Mouse (Mus musculus): ENCODE data around the gene Hist2h4. TPM values are rescaled to one million over a fixed set of nuclear protein-coding genes. Genes with fewer than 3 reads are reported as not detected.
"Not testable (repeated sequence)": the region's sequence is repeated elsewhere in the genome, so short reads cannot be mapped to it uniquely, and the experiment has no call there.

Gene Hist2h4
- polyA plus RNA-seq, 1 experiment from 2014 or later = 8.7 TPM

DNA sequence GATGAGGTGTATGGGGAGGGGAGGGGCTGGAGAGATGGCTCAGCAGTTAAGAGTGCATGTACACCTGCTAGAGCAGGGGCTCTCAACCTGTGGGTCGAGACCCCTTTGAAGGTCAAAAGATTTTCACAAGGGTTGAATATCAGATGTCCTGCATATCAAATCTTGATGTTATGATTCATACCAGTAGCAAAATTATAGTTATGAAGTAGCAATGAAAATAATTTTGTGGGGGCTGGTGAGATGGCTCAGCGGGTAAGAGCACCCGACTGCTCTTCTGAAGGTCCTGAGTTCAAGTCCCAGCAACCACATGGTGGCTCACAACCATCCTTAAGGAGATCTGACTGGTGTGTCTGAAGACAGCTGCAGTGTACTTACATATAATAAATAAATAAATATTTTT is 27.6 kb upstream of the Hist2h4 start:
- WGBS = 88% methylated on average over 3 of the region's 3 CpGs
- not testable (repeated sequence) for H3K9ac ChIP-seq; H3K4me1 ChIP-seq; ATAC-seq (ENCODE audit: insufficient number of reproducible peaks, low FRiP score, low TSS enrichment, low read depth); H3K27ac ChIP-seq (replicated peaks); H3K4me2 ChIP-seq (replicated peaks); H3K4me3 ChIP-seq (replicated peaks); H3K27me3 ChIP-seq; H3K36me3 ChIP-seq; H3K9me3 ChIP-seq (replicated peaks)

DNA sequence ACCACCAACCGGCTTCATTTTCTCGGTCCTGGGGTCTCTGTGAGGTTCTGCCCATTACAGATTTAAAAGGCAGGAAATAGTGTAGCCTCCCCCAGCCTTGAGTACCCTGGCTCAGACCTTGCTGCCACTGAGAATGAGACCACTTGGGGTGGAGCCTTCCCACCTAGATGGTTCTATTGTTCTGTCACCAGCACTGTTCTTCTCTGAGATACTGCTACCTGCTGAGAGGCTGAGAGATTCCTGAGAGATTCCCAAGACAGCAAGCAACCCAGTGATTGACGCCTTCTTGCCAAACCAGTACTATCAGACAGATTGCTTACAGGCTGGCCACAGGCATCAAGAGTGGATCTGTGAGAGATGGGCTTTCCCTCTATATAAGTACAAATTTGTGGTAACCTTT is 26.1 kb upstream of the Hist2h4 start:
- H3K4me3 ChIP-seq (replicated peaks) = no peak overlapping the region
- no peak overlapping the region for H3K9ac ChIP-seq
- H3K27ac ChIP-seq (replicated peaks) = no peak overlapping the region
- no peaks in the 10 kb centered on the region for H3K9me3 ChIP-seq (replicated peaks)
- no peaks in the 10 kb centered on the region for H3K36me3 ChIP-seq
- H3K4me2 ChIP-seq (replicated peaks) = no peak overlapping the region
- ATAC-seq (ENCODE audit: insufficient number of reproducible peaks, low FRiP score, low TSS enrichment, low read depth) = no peak
- 69% methylated on average over 3 of the region's 3 CpGs for WGBS
- H3K4me1 ChIP-seq = 0 out of 2 replicates have a peak, but pooled peaks cover 2% of the 10 kb centered on the region
- H3K27me3 ChIP-seq = no peaks in the 10 kb centered on the region

- not testable (repeated sequence) for H3K4me3 ChIP-seq (replicated peaks); H3K36me3 ChIP-seq; H3K4me2 ChIP-seq (replicated peaks); H3K4me1 ChIP-seq; ATAC-seq (ENCODE audit: insufficient number of reproducible peaks, low FRiP score, low TSS enrichment, low read depth); H3K9me3 ChIP-seq (replicated peaks); H3K9ac ChIP-seq; H3K27ac ChIP-seq (replicated peaks)
- peaks cover 14% of the 10 kb centered on the region for H3K27me3 ChIP-seq
- 88% methylated on average over 11 of the region's 11 CpGs for WGBS
These were observed 24.2 kb upstream of the Hist2h4 start for GRCm38 (mm10) chr3:96287334-96287733.

DNA sequence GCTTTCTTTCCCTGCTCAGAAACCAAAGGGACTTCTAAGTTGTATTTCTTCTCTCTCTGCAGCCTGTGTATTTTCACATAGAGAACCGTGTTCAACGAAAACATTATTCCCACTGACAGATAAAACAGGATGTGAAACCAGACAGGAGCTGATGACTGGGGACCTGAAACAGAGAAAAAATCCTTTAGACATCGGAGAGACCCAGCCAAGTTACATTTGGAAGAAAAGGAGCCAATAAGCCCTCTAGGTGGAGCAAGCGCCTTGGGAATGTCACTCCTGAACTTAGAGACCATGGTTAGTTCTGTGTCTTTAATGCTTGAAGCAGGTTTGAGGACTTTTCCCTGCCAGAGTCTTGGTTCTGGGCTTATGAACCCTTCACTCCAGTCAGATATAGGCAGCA is 21.3 kb upstream of the Hist2h4 start:
- no peak for ATAC-seq (ENCODE audit: insufficient number of reproducible peaks, low FRiP score, low TSS enrichment, low read depth)
- no peak overlapping the region for H3K4me3 ChIP-seq (replicated peaks)
- peaks cover 9% of the 10 kb centered on the region; the same call in 1 of the 2 replicates for H3K4me1 ChIP-seq
- H3K9ac ChIP-seq = no peak overlapping the region
- H3K36me3 ChIP-seq = no peaks in the 10 kb centered on the region
- no peaks in the 10 kb centered on the region for H3K9me3 ChIP-seq (replicated peaks)
- peaks cover 14% of the 10 kb centered on the region for H3K27me3 ChIP-seq
- 0 out of 2 replicates have a peak overlapping the region, but pooled peaks have one; percentile 17 for H3K4me2 ChIP-seq (replicated peaks)
- 16% methylated on average over 4 of the region's 4 CpGs for WGBS
- H3K27ac ChIP-seq (replicated peaks) = no peak overlapping the region

DNA sequence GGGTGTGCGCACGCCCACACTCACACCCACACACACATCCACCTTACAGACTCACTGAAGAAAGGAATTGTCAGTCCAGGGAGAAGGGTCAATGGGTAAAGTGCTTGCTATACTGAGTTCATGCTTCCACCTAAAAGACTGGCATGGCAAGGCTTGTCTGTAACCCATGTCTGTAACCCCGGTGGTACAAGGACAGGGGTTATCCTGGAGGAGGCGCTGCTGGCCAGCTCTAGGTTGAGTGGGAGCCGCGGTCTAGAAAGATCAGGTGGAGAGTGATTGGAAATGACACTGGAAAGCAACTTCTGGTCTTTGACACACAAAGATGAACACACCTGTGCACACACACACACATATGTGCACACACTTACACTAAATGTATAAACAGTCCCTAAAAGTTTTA is 17.5 kb upstream of the Hist2h4 start:
- Histone ChIP-seq H3K27ac (replicated peaks) (no peak overlapping the region), H3K4me3 (replicated peaks) (no peak overlapping the region), H3K36me3 (no peaks in the 10 kb centered on the region), H3K4me2 (replicated peaks) (no peak overlapping the region), H3K27me3 (peaks cover 14% of the 10 kb centered on the region), H3K9me3 (replicated peaks) (no peaks in the 10 kb centered on the region), H3K9ac (no peak overlapping the region), H3K4me1 (peaks cover 20% of the 10 kb centered on the region)
- no peak for ATAC-seq (ENCODE audit: insufficient number of reproducible peaks, low FRiP score, low TSS enrichment, low read depth)
- 51% methylated on average over 6 of the region's 6 CpGs for WGBS

DNA sequence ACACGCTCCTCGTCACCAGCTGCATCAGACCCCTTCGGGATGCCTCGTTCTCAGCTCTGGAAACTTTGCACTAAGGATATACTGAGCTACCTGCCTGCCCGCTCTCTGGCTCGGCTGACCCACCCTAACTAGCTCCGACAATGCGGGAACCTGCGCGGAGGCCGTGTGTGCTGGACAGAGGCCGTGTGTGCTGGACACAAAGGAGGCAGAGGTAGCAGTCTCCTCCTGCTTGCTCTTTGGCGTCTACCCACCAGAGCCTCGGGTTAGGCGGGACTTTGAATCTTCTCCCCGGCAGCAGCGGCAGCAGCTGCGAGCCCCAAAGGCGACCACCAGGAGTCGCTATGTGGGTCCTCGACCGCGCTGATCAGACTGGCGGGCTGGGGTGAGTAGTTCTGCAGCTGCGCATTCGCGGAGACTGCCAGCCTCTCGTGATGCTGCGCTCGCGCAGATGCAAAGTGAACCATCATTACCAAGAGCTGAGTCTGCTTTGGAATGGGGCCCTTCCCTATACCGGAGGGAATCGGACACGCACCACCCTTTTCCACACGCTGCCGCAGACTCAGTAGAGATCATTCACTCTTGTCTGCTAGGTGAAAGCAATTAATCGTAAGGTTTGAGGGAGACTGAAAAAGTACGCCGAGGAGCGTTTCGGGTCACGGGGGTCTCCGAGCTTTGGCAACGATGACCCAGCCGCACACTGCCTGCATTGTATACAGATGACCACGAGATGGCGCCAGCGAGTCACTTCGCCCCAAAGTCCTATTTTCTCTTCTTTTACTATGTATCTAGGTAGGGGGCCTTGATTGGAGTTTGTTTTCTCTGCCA is 14.9 kb upstream of the Hist2h4 start:
- peak; percentile 94 for ATAC-seq (ENCODE audit: insufficient number of reproducible peaks, low FRiP score, low TSS enrichment, low read depth)
- under 1% methylated on average over 49 of the region's 49 CpGs for WGBS
- Histone ChIP-seq H3K27ac (replicated peaks) (peak overlapping the region; percentile 93), H3K27me3 (peaks cover 3% of the 10 kb centered on the region; the same call in 1 of the 2 replicates), H3K4me1 (peaks cover 12% of the 10 kb centered on the region), H3K4me2 (replicated peaks) (peak overlapping the region; percentile 91), H3K4me3 (replicated peaks) (peak overlapping the region; percentile 56), H3K9ac (peak overlapping the region; percentile 50), H3K36me3 (no peaks in the 10 kb centered on the region), H3K9me3 (replicated peaks) (no peaks in the 10 kb centered on the region)

DNA sequence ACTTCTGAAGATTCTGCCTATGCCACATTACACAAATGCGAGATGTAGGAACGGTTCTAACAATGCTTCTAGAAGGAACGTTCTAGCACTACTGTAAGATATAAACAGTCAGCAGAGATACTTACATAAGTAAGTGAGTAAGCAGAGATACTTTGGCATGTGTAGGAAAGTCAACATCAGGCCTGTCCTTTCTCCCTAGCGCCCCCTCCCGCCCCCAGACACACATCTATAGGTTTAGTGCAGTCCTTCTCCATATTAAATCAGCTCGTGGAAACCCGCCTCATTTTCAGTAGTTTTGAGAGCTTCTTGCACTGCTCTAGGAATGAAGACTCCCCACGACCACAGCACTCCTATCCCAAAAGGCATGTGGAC is 14.3 kb upstream of the Hist2h4 start:
- Histone ChIP-seq H3K27ac (replicated peaks) (peak overlapping the region; percentile 93), H3K9ac (peak overlapping the region; percentile 50), H3K36me3 (no peaks in the 10 kb centered on the region), H3K4me3 (replicated peaks) (peak overlapping the region; percentile 56), H3K9me3 (replicated peaks) (no peaks in the 10 kb centered on the region), H3K27me3 (no peaks in the 10 kb centered on the region), H3K4me1 (peaks cover 12% of the 10 kb centered on the region), H3K4me2 (replicated peaks) (peak overlapping the region; percentile 91)
- 0 out of 2 replicates have a peak, but pooled peaks have one; percentile 45 for ATAC-seq (ENCODE audit: insufficient number of reproducible peaks, low FRiP score, low TSS enrichment, low read depth)
- WGBS = 13% methylated on average over 8 of the region's 8 CpGs

- no peak overlapping the region for H3K4me2 ChIP-seq (replicated peaks)
- H3K9ac ChIP-seq = no peak overlapping the region
- no peak for ATAC-seq (ENCODE audit: insufficient number of reproducible peaks, low FRiP score, low TSS enrichment, low read depth)
- H3K27me3 ChIP-seq = no peaks in the 10 kb centered on the region
- 87% methylated on average over 17 of the region's 17 CpGs for WGBS
- no peak overlapping the region for H3K27ac ChIP-seq (replicated peaks)
- H3K4me1 ChIP-seq = peaks cover 15% of the 10 kb centered on the region
- H3K4me3 ChIP-seq (replicated peaks) = no peak overlapping the region
- no peaks in the 10 kb centered on the region for H3K36me3 ChIP-seq
- no peaks in the 10 kb centered on the region for H3K9me3 ChIP-seq (replicated peaks)
These were observed 10.7 kb upstream of the Hist2h4 start for GRCm38 (mm10) chr3:96273591-96274465.

DNA sequence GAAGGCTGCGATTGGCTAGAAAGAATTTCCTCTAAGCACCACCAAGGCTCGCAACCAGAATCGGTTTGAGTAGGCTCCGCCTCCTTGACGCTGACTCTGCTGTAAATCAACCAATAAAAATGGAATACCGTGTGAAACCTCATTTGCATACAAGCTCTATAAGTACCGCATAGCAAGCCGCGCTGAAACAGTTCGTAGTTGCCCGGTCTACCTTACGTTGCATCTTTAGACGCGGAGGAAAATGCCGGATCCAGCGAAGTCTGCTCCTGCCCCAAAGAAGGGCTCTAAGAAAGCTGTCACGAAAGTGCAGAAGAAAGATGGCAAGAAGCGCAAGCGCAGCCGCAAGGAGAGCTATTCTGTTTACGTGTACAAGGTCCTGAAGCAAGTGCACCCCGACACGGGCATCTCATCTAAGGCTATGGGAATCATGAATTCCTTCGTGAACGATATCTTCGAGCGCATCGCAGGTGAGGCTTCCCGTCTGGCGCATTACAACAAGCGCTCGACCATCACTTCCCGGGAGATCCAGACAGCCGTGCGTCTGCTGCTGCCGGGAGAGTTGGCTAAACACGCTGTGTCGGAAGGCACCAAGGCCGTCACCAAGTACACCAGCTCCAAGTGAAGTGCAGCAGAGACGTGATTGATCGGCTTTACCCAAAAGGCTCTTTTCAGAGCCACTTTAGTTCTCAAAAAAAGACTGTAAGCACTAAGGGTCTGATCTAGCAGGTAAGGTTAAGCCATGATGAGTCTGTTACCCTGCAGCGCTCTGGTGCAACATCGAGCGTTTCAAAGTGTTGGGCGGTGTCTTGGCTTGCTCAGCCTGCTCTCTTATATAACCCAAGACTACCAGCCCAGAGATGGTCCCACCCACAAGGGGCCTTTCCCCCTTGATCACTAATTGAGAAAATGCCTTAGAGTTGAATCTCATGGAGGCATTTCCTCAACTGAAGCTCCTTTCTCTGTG is 6.7 kb upstream of the Hist2h4 start, which contains the start of gene Hist2h2bb:
Gene Hist2h2bb (plus strand): TSS at position 242 of the 964 bp plus-strand sequence.
- peak within 1 kb of the TSS; percentile 57 for H3K4me3 ChIP-seq (replicated peaks)
- peaks cover 13% of the 10 kb centered on the region for H3K4me1 ChIP-seq
- H3K4me2 ChIP-seq (replicated peaks) = peak within 1 kb of the TSS; percentile 85
- no peaks in the 10 kb centered on the region for H3K36me3 ChIP-seq
- under 1% methylated on average over 45 of the region's 45 CpGs for WGBS
- no peaks in the 10 kb centered on the region for H3K9me3 ChIP-seq (replicated peaks)
- peak; percentile 96 for ATAC-seq (ENCODE audit: insufficient number of reproducible peaks, low FRiP score, low TSS enrichment, low read depth)
- no peaks in the 10 kb centered on the region for H3K27me3 ChIP-seq
- H3K27ac ChIP-seq (replicated peaks) = peak within 1 kb of the TSS; percentile 96
- H3K9ac ChIP-seq = peak within 1 kb of the TSS; percentile 57

- H3K4me3 ChIP-seq (replicated peaks) = peak overlapping the region; percentile 57
- not testable (repeated sequence) for H3K27me3 ChIP-seq; H3K9me3 ChIP-seq (replicated peaks); H3K36me3 ChIP-seq
- peak overlapping the region; percentile 85 for H3K4me2 ChIP-seq (replicated peaks)
- peaks cover 21% of the 10 kb centered on the region for H3K4me1 ChIP-seq
- peak overlapping the region; percentile 96 for H3K27ac ChIP-seq (replicated peaks)
- peak; percentile 18 for ATAC-seq (ENCODE audit: insufficient number of reproducible peaks, low FRiP score, low TSS enrichment, low read depth)
- peak overlapping the region; percentile 37; the same call in 1 of the 2 replicates for H3K9ac ChIP-seq
- WGBS = 2% methylated on average over 16 of the region's 44 CpGs
These were observed 5.8 kb upstream of the Hist2h4 start for GRCm38 (mm10) chr3:96268776-96269378.
